Mouse (Mus musculus): ENCODE measurements around the gene Prr29. TPM values are rescaled to one million over a fixed set of nuclear protein-coding genes. Genes with fewer than 3 reads are reported as not detected.
"Not testable (repeated sequence)": the region's sequence is repeated elsewhere in the genome, so short reads cannot be mapped to it uniquely, and the experiment has no call there.

Prr29 gene
- polyA plus RNA-seq, 1 experiment from 2014 or later, result 2.0 TPM

GRCm38 (mm10) chr11:106389611-106390010, 24.3 kb downstream of the Prr29 start:
- 9% methylated on average over 3 of the region's 3 CpGs for WGBS
- Histone ChIP-seq H3K4me1 (replicated peaks; ENCODE audit: control insufficient read depth, insufficient read depth, low read length) (peaks cover 16% of the 10 kb centered on the region), H3K36me3 (ENCODE audit: control insufficient read depth, insufficient read depth, low read length) (no peaks in the 10 kb centered on the region), H3K27me3 (ENCODE audit: control insufficient read depth, insufficient read depth, low read depth, low read length) (no peaks in the 10 kb centered on the region), H3K4me2 (ENCODE audit: low read depth, low read length) (no peak overlapping the region), H3K9me3 (ENCODE audit: control insufficient read depth, low read length) (no peaks in the 10 kb centered on the region), H3K4me3 (ENCODE audit: low read length) (no peak overlapping the region), H3K9ac (ENCODE audit: low read length) (no peak overlapping the region), H3K27ac (ENCODE audit: low read length) (peak overlapping the region; percentile 42)
- no peak for ATAC-seq (ENCODE audit: low read depth)

- no peaks in the 10 kb centered on the region for H3K36me3 ChIP-seq (ENCODE audit: control insufficient read depth, insufficient read depth, low read length)
- H3K4me2 ChIP-seq (ENCODE audit: low read depth, low read length), result no peak overlapping the region
- WGBS, result 20% methylated on average over 3 of the region's 3 CpGs
- no peaks in the 10 kb centered on the region for H3K9me3 ChIP-seq (ENCODE audit: control insufficient read depth, low read length)
- ATAC-seq (ENCODE audit: low read depth), result no peak
- no peak overlapping the region for H3K9ac ChIP-seq (ENCODE audit: low read length)
- H3K4me3 ChIP-seq (ENCODE audit: low read length), result no peak overlapping the region
- peaks cover 16% of the 10 kb centered on the region for H3K4me1 ChIP-seq (replicated peaks; ENCODE audit: control insufficient read depth, insufficient read depth, low read length)
- H3K27ac ChIP-seq (ENCODE audit: low read length), result peak overlapping the region; percentile 29; the same call in 1 of the 2 replicates
- no peaks in the 10 kb centered on the region for H3K27me3 ChIP-seq (ENCODE audit: control insufficient read depth, insufficient read depth, low read depth, low read length)
Measured at GRCm38 (mm10) chr11:106390757-106391156, 25.5 kb downstream of the Prr29 start.

DNA sequence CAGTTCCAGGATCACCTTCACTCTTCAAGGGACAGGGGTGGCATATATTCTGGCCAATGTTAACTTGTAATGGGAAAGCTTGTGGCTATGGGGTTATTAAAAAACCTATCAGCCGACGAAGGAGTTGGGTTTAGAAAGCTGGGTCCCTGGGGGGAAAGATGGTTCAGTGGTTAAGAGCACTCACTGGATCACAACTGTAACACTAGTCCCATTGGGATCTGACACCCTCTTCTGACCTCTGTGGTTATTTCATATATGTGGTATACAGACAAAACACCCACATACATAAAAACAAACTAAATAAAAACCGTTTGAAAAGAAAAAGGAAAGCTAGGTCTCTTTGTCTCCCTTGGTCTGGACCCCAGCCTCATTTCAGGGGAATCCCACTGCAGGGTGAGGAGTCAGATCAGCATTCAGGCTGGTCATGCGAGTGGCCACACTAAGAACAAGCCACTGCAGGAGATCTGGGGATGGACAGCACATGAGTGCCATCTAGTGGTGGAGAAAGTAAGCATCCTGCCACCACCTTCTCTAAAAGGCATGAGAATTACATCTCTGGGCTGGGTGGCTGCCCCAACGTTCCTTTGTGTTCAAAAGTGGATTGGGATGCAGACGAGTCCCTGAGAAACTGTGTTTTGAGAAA, 26.4 kb downstream of the Prr29 start:
- 0 out of 2 replicates have a peak overlapping the region, but pooled peaks have one; percentile 7 for H3K27ac ChIP-seq (ENCODE audit: low read length)
- H3K36me3 ChIP-seq (ENCODE audit: control insufficient read depth, insufficient read depth, low read length), result no peaks in the 10 kb centered on the region
- no peaks in the 10 kb centered on the region for H3K9me3 ChIP-seq (ENCODE audit: control insufficient read depth, low read length)
- H3K4me2 ChIP-seq (ENCODE audit: low read depth, low read length), result no peak overlapping the region
- WGBS, result 27% methylated on average over 6 of the region's 6 CpGs
- peak; percentile 72 for ATAC-seq (ENCODE audit: low read depth)
- H3K4me1 ChIP-seq (replicated peaks; ENCODE audit: control insufficient read depth, insufficient read depth, low read length), result peaks cover 16% of the 10 kb centered on the region
- H3K4me3 ChIP-seq (ENCODE audit: low read length), result no peak overlapping the region
- H3K27me3 ChIP-seq (ENCODE audit: control insufficient read depth, insufficient read depth, low read depth, low read length), result no peaks in the 10 kb centered on the region
- no peak overlapping the region for H3K9ac ChIP-seq (ENCODE audit: low read length)

- H3K4me1 ChIP-seq (replicated peaks; ENCODE audit: control insufficient read depth, insufficient read depth, low read length), result peaks cover 10% of the 10 kb centered on the region
- H3K27ac ChIP-seq (ENCODE audit: low read length), result no peak overlapping the region
- H3K9me3 ChIP-seq (ENCODE audit: control insufficient read depth, low read length), result no peaks in the 10 kb centered on the region
- no peak overlapping the region for H3K4me2 ChIP-seq (ENCODE audit: low read depth, low read length)
- H3K36me3 ChIP-seq (ENCODE audit: control insufficient read depth, insufficient read depth, low read length), result no peaks in the 10 kb centered on the region
- no peak overlapping the region for H3K9ac ChIP-seq (ENCODE audit: low read length)
- 58% methylated on average over 7 of the region's 7 CpGs for WGBS
- H3K27me3 ChIP-seq (ENCODE audit: control insufficient read depth, insufficient read depth, low read depth, low read length), result no peaks in the 10 kb centered on the region
- H3K4me3 ChIP-seq (ENCODE audit: low read length), result no peak overlapping the region
- no peak for ATAC-seq (ENCODE audit: low read depth)
Measured at GRCm38 (mm10) chr11:106392597-106393330, 27.5 kb downstream of the Prr29 start.

GRCm38 (mm10) chr11:106393331-106393616, 28.0 kb downstream of the Prr29 start:
- H3K27ac ChIP-seq (ENCODE audit: low read length), result no peak overlapping the region
- no peaks in the 10 kb centered on the region for H3K27me3 ChIP-seq (ENCODE audit: control insufficient read depth, insufficient read depth, low read depth, low read length)
- peaks cover 9% of the 10 kb centered on the region for H3K4me1 ChIP-seq (replicated peaks; ENCODE audit: control insufficient read depth, insufficient read depth, low read length)
- ATAC-seq (ENCODE audit: low read depth), result no peak
- no peak overlapping the region for H3K4me3 ChIP-seq (ENCODE audit: low read length)
- no peak overlapping the region for H3K4me2 ChIP-seq (ENCODE audit: low read depth, low read length)
- 58% methylated on average over 4 of the region's 4 CpGs for WGBS
- no peaks in the 10 kb centered on the region for H3K9me3 ChIP-seq (ENCODE audit: control insufficient read depth, low read length)
- no peaks in the 10 kb centered on the region for H3K36me3 ChIP-seq (ENCODE audit: control insufficient read depth, insufficient read depth, low read length)
- no peak overlapping the region for H3K9ac ChIP-seq (ENCODE audit: low read length)

- H3K4me2 ChIP-seq (ENCODE audit: low read depth, low read length); H3K27me3 ChIP-seq (ENCODE audit: control insufficient read depth, insufficient read depth, low read depth, low read length); H3K4me3 ChIP-seq (ENCODE audit: low read length); ATAC-seq (ENCODE audit: low read depth); H3K36me3 ChIP-seq (ENCODE audit: control insufficient read depth, insufficient read depth, low read length); H3K9me3 ChIP-seq (ENCODE audit: control insufficient read depth, low read length); H3K27ac ChIP-seq (ENCODE audit: low read length); H3K4me1 ChIP-seq (replicated peaks; ENCODE audit: control insufficient read depth, insufficient read depth, low read length); H3K9ac ChIP-seq (ENCODE audit: low read length): not testable (repeated sequence)
- 70% methylated on average over 2 of the region's 2 CpGs for WGBS
Measured at GRCm38 (mm10) chr11:106394055-106394454, 28.8 kb downstream of the Prr29 start.

GRCm38 (mm10) chr11:106397656-106398055, 32.4 kb downstream of the Prr29 start:
- Histone ChIP-seq H3K36me3 (ENCODE audit: control insufficient read depth, insufficient read depth, low read length) (peaks cover 11% of the 10 kb centered on the region; the same call in 1 of the 2 replicates), H3K4me3 (ENCODE audit: low read length) (no peak overlapping the region), H3K27ac (ENCODE audit: low read length) (no peak overlapping the region), H3K9ac (ENCODE audit: low read length) (no peak overlapping the region), H3K4me2 (ENCODE audit: low read depth, low read length) (no peak overlapping the region), H3K27me3 (ENCODE audit: control insufficient read depth, insufficient read depth, low read depth, low read length) (no peaks in the 10 kb centered on the region), H3K4me1 (replicated peaks; ENCODE audit: control insufficient read depth, insufficient read depth, low read length) (no peaks in the 10 kb centered on the region), H3K9me3 (ENCODE audit: control insufficient read depth, low read length) (no peaks in the 10 kb centered on the region)
- 90% methylated on average over 3 of the region's 3 CpGs for WGBS
- ATAC-seq (ENCODE audit: low read depth), result no peak

DNA sequence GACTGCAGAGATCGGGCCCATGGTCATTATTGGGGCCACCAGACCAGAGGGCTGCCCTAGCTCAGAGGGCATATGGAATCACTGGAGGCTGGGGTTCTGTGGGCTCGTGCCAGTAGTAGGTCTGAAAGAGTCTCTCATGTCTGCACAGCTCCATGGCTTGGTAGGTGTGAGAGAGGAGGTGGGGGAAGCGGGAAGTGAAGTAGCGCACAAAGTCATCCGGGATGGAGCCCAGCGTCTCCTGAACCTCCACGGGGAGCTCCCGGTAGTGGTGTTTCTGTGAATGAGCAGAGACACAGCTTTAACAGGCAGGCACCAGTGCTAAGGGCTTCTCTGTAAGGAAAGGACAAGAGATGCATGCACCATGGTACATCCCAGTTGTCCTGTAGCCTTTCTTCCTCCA, 33.2 kb downstream of the Prr29 start:
- H3K4me1 ChIP-seq (replicated peaks; ENCODE audit: control insufficient read depth, insufficient read depth, low read length), result no peaks in the 10 kb centered on the region
- H3K4me2 ChIP-seq (ENCODE audit: low read depth, low read length), result no peak overlapping the region
- no peak overlapping the region for H3K27ac ChIP-seq (ENCODE audit: low read length)
- H3K4me3 ChIP-seq (ENCODE audit: low read length), result no peak overlapping the region
- no peaks in the 10 kb centered on the region for H3K9me3 ChIP-seq (ENCODE audit: control insufficient read depth, low read length)
- WGBS, result 84% methylated on average over 8 of the region's 8 CpGs
- peaks cover 16% of the 10 kb centered on the region for H3K36me3 ChIP-seq (ENCODE audit: control insufficient read depth, insufficient read depth, low read length)
- ATAC-seq (ENCODE audit: low read depth), result no peak
- no peaks in the 10 kb centered on the region for H3K27me3 ChIP-seq (ENCODE audit: control insufficient read depth, insufficient read depth, low read depth, low read length)
- no peak overlapping the region for H3K9ac ChIP-seq (ENCODE audit: low read length)

- WGBS, result 74% methylated on average over 4 of the region's 4 CpGs
- H3K4me2 ChIP-seq (ENCODE audit: low read depth, low read length), result no peak overlapping the region
- no peak overlapping the region for H3K4me3 ChIP-seq (ENCODE audit: low read length)
- H3K27me3 ChIP-seq (ENCODE audit: control insufficient read depth, insufficient read depth, low read depth, low read length), result no peaks in the 10 kb centered on the region
- ATAC-seq (ENCODE audit: low read depth), result no peak
- H3K9ac ChIP-seq (ENCODE audit: low read length), result no peak overlapping the region
- peaks cover 16% of the 10 kb centered on the region; the same call in 1 of the 2 replicates for H3K36me3 ChIP-seq (ENCODE audit: control insufficient read depth, insufficient read depth, low read length)
- H3K4me1 ChIP-seq (replicated peaks; ENCODE audit: control insufficient read depth, insufficient read depth, low read length), result no peaks in the 10 kb centered on the region
- H3K27ac ChIP-seq (ENCODE audit: low read length), result no peak overlapping the region
- no peaks in the 10 kb centered on the region for H3K9me3 ChIP-seq (ENCODE audit: control insufficient read depth, low read length)
Measured at GRCm38 (mm10) chr11:106410011-106410410, 44.7 kb downstream of the Prr29 start.

Data from lung, embryonic 16.5 days (tissue).